Mouse (Mus musculus) C3H10T1/2 (cell line): ENCODE measurements around the gene Gm49416. TPM values are rescaled to one million over a fixed set of nuclear protein-coding genes. Genes with fewer than 3 reads are reported as not detected.

Source experiments
- polyA plus RNA-seq, 2 experiments: library from polyadenylated mRNA; unstranded; fragments of >200 nt; fragmentation: generic; extraction: Trizol; gene quantifications; one replicate each; pipeline ENCODE4 v1.2.1; 2012; ENCODE audit warnings: missing spikeins in 2 of 2

The Gm49416 gene
- under 1 TPM in 1 of 2 experiments, not detected in 1; 0.18 TPM for polyA plus RNA-seq

GRCm38 (mm10) chr19:8888511-8889385 lies at the start of gene Gm49416, which contains the start of gene 1810009A15Rik:
Gm49416 (plus strand) TSS chr19:8888926.
1810009A15Rik (plus strand) TSS chr19:8888853.

GRCm38 (mm10) chr19:8839103-8839907 lies 49.4 kb upstream of the Gm49416 start, which contains the start of gene Gng3:
Gng3 (minus strand) TSS chr19:8839194.

GRCm38 (mm10) chr19:8850402-8850901 lies 38.3 kb upstream of the Gm49416 start, which contains the start of gene Lrrn4cl:
Lrrn4cl (plus strand) TSS chr19:8850768.

GRCm38 (mm10) chr19:8871267-8872186 lies 17.2 kb upstream of the Gm49416 start, which contains the start of gene Ubxn1:
Ubxn1 (plus strand) TSS chr19:8871496.

GRCm38 (mm10) chr19:8880311-8881033 lies 8.3 kb upstream of the Gm49416 start, which contains the start of gene Uqcc3:
Uqcc3 (minus strand) TSS chr19:8880923.

GRCm38 (mm10) chr19:8883616-8884015 lies 5.1 kb upstream of the Gm49416 start, which contains the start of the genes Lbhd1 and Gm49403:
Lbhd1 (plus strand) TSS chr19:8883732.
Gm49403 (plus strand) TSS chr19:8883930.

GRCm38 (mm10) chr19:8892829-8893766 lies 4.4 kb downstream of the Gm49416 start, which contains the start of gene Ints5:
Ints5 (plus strand) TSS chr19:8893005.

GRCm38 (mm10) chr19:8897865-8898495 lies 9.3 kb downstream of the Gm49416 start, which contains the start of gene Ganab:
Ganab (plus strand) TSS chr19:8898071.

GRCm38 (mm10) chr19:8920073-8920736 lies 31.5 kb downstream of the Gm49416 start, which contains the start of gene B3gat3:
B3gat3 (plus strand) TSS chr19:8920374.

GRCm38 (mm10) chr19:8929224-8930088 lies 40.7 kb downstream of the Gm49416 start, which contains the start of the genes Rom1 and Eml3:
Rom1 (minus strand) TSS chr19:8929356.
Eml3 (plus strand) TSS chr19:8929552.

GRCm38 (mm10) chr19:8941515-8942217 lies 52.9 kb downstream of the Gm49416 start, which contains the start of gene Mta2:
Mta2 (plus strand) TSS chr19:8941875.

Other genes starting within 250 kb of the Gm49416 start
- gene Chrm1, start 225.1 kb upstream of the Gm49416 start, polyA plus RNA-seq = under 1 TPM; 0.01 to 0.09 TPM
- gene Slc3a2, start 165.6 kb upstream of the Gm49416 start, polyA plus RNA-seq = 100 to 1,000 TPM; 109 to 260 TPM
- gene Wdr74, start 153.1 kb upstream of the Gm49416 start, polyA plus RNA-seq = 100 to 1,000 TPM in 1 of 2 experiments, 10 to 100 TPM in 1; 60.8 to 195 TPM
- gene 1700092M07Rik, start 148.2 kb upstream of the Gm49416 start, polyA plus RNA-seq = 1 to 10 TPM; 1.5 to 1.8 TPM
- 100 to 1,000 TPM in 1 of 2 experiments, 10 to 100 TPM in 1; 33.2 to 112 TPM for gene Stx5a, start 147.5 kb upstream of the Gm49416 start, polyA plus RNA-seq
- gene Nxf1, start 131.9 kb upstream of the Gm49416 start, polyA plus RNA-seq = 100 to 1,000 TPM in 1 of 2 experiments, 10 to 100 TPM in 1; 63.1 to 106 TPM
- 100 to 1,000 TPM; 211 to 253 TPM for gene Tmem223, start 117.9 kb upstream of the Gm49416 start, polyA plus RNA-seq
- gene Tmem179b, start 114.5 kb upstream of the Gm49416 start, polyA plus RNA-seq = 10 to 100 TPM; 43.2 to 61.1 TPM
- 10 to 100 TPM; 24.9 to 37.5 TPM for gene Taf6l, start 102.5 kb upstream of the Gm49416 start, polyA plus RNA-seq
- gene Polr2g, start 90.3 kb upstream of the Gm49416 start, polyA plus RNA-seq = 100 to 1,000 TPM; 100 to 147 TPM
- gene Zbtb3, start 86.4 kb upstream of the Gm49416 start, polyA plus RNA-seq = 1 to 10 TPM; 2.6 to 5.2 TPM
- 10 to 100 TPM in 1 of 2 experiments, 1 to 10 TPM in 1; 1.9 to 14.9 TPM for gene Ttc9c, start 69.6 kb upstream of the Gm49416 start, polyA plus RNA-seq
- 10 to 100 TPM in 1 of 2 experiments, 1 to 10 TPM in 1; 7.6 to 49.9 TPM for gene Hnrnpul2, start 68.9 kb upstream of the Gm49416 start, polyA plus RNA-seq
- 1 to 10 TPM in 1 of 2 experiments, under 1 TPM in 1; 0.19 to 1.1 TPM for gene AC129217.1, start 59.2 kb upstream of the Gm49416 start, polyA plus RNA-seq
- gene Bscl2, start 51.5 kb upstream of the Gm49416 start, polyA plus RNA-seq = 10 to 100 TPM; 11.7 to 29.0 TPM
- gene Gng3, start 49.7 kb upstream of the Gm49416 start, polyA plus RNA-seq = under 1 TPM; 0.04 to 0.41 TPM
- gene Lrrn4cl, start 38.2 kb upstream of the Gm49416 start, polyA plus RNA-seq = 1 to 10 TPM in 1 of 2 experiments, under 1 TPM in 1; 0.08 to 7.0 TPM
- gene Ubxn1, start 17.4 kb upstream of the Gm49416 start, polyA plus RNA-seq = 100 to 1,000 TPM; 240 to 270 TPM
- gene Uqcc3, start 8.0 kb upstream of the Gm49416 start, polyA plus RNA-seq = 10 to 100 TPM; 63.8 to 97.9 TPM
- gene Lbhd1, start 5.2 kb upstream of the Gm49416 start, polyA plus RNA-seq = 1 to 10 TPM; 3.4 to 3.7 TPM
- gene Gm49403, start 5.0 kb upstream of the Gm49416 start, polyA plus RNA-seq = not detected
- 100 to 1,000 TPM in 1 of 2 experiments, 10 to 100 TPM in 1; 73.9 to 176 TPM for gene 1810009A15Rik, start 73 bp upstream of the Gm49416 start, polyA plus RNA-seq
- 10 to 100 TPM; 30.2 to 43.9 TPM for gene Ints5, start 4.1 kb downstream of the Gm49416 start, polyA plus RNA-seq
- 100 to 1,000 TPM in 1 of 2 experiments, 10 to 100 TPM in 1; 43.4 to 137 TPM for gene Ganab, start 9.1 kb downstream of the Gm49416 start, polyA plus RNA-seq
- gene B3gat3, start 31.4 kb downstream of the Gm49416 start, polyA plus RNA-seq = 10 to 100 TPM; 56.0 to 67.8 TPM
- 10 to 100 TPM in 1 of 2 experiments, 1 to 10 TPM in 1; 5.9 to 12.1 TPM for gene Rom1, start 40.4 kb downstream of the Gm49416 start, polyA plus RNA-seq
- gene Eml3, start 40.6 kb downstream of the Gm49416 start, polyA plus RNA-seq = 10 to 100 TPM; 30.0 to 62.2 TPM
- 10 to 100 TPM; 55.6 to 94.0 TPM for gene Mta2, start 52.9 kb downstream of the Gm49416 start, polyA plus RNA-seq
- 10 to 100 TPM; 16.0 to 17.5 TPM for gene Tut1, start 64.9 kb downstream of the Gm49416 start, polyA plus RNA-seq
- gene Eef1g, start 78.1 kb downstream of the Gm49416 start, polyA plus RNA-seq = 1,000 to 10,000 TPM in 1 of 2 experiments, 100 to 1,000 TPM in 1; 710 to 2,782 TPM
- 100 to 1,000 TPM in 1 of 2 experiments, 10 to 100 TPM in 1; 26.0 to 103 TPM for gene Ahnak, start 100.4 kb downstream of the Gm49416 start, polyA plus RNA-seq
- gene Scgb1a1, start 199.0 kb downstream of the Gm49416 start, polyA plus RNA-seq = not detected
- gene Asrgl1, start 246.7 kb downstream of the Gm49416 start, polyA plus RNA-seq = 1 to 10 TPM; 3.0 to 6.1 TPM